Mouse (Mus musculus): Measurements from ENCODE around the gene Pip4k2c.

The Pip4k2c gene

GRCm38 (mm10) chr10:127189116-127189650 is 22.2 kb downstream of the Pip4k2c start:
- in situ Hi-C loops (cut with MboI), result no loop called here

DNA sequence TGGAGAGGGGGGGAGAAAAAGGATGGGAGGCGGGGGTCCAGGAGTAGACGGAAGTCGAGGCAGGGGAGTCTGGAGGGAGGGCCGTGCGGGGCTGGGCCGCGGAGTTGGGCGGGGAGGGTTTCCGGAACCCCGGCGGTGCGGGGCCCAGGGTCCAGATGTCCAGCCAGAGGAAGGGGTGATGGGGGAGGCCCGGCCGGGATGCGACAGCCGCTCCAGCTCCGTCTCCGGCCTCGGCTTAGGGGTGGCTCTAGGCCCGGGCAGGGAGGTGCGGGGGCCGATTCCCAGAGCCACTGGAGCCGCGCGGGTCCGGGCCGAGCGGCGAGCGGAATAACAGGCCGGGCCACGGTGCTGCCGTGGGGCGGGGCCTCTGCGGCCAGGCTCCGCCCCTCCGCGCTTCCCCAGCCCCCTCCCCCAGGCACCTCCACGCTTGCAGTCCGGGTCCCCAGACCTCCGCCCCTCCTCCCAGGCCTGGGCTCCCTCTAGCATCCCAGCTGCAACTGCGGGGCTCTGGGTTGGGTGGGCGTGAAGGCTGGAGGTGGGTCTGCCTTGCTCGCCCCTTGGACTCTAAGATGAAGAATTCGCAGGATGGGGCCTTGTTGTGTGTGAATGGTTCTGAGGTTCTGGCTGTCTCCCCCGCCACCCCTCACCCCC is 22.8 kb downstream of the Pip4k2c start:
- in situ Hi-C loops (cut with MboI), result no loop called here

- in situ Hi-C loops (cut with MboI), result no loop called here
Measured at GRCm38 (mm10) chr10:127188079-127188453, 23.3 kb downstream of the Pip4k2c start.

DNA sequence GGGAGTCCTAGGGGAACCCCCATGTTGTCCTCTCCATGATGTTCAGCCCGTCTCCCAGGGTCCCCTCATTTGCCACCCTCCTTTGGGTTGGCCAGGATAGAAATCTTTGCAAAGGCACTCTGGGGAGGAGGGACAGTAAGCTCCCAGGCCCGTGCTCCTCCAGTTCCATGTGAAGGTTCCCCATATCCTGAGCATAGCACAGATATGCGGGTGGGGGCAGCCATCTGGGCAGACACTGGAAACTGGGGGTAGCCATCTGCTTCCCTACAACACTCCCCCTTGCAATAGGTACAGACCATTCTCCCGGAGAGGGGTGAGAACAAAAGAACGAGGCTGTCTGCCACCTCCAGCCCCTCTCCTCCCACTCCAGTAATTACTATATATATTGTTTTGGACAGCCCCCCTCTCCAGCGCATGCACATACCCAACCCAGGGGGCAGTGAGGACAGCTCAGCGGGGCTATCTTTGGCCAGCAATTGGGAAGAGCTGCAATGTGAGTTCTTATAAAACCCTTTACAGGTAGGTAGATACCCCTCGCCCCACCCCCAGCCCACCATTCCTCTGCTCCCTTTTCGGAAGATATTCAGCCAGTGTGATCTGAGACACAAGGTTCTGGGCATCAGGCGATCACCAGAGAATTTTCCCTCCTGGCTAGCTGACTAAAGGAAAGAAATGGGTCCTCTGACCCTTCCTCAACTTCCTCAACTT is 23.9 kb downstream of the Pip4k2c start:
- in situ Hi-C loops (cut with MboI), result no loop called here

GRCm38 (mm10) chr10:127186451-127186850 is 24.9 kb downstream of the Pip4k2c start:
- in situ Hi-C loops (cut with MboI), result no loop called here

DNA sequence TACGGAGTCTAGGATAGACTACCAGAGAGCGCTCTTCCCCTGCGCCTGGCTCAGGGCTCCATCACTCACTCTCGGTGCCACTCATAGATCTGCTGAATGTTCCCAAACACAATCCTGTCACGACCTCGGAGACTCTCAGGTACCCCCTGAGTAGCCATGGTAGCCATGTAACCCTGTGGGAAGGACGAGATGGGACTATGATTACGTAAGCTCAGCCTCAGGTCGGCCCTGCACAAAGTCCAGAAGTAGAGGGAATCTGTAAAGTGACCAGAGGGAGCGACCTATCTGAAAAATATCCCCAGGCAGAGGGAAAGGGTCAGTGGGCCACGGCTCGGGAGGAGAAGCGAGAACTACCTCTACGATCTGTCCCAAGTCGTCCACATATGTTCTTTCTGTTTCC is 25.9 kb downstream of the Pip4k2c start:
- in situ Hi-C loops (cut with MboI), result no loop called here

DNA sequence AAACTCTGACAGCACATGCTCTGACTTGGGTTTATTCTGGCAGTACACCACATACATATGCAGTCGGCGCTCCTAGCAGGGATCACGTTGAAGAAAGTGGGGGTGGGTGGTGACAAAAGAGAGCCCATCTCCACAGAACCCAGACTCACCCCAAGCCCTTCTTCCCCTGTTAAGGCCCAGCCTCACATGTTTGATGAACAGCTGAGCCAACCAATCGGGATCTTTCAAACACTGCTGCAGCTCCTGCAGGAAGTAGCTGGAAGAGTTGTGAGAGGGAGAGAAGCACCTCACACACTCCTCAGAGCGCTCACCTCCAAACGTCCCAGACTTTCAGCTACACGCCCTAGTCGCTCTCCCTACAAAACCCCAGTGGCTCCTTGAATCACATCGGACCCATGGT is 26.3 kb downstream of the Pip4k2c start:
- in situ Hi-C loops (cut with MboI), result no loop called here

GRCm38 (mm10) chr10:127183759-127184158 is 27.6 kb downstream of the Pip4k2c start:
- in situ Hi-C loops (cut with MboI), result no loop called here

DNA sequence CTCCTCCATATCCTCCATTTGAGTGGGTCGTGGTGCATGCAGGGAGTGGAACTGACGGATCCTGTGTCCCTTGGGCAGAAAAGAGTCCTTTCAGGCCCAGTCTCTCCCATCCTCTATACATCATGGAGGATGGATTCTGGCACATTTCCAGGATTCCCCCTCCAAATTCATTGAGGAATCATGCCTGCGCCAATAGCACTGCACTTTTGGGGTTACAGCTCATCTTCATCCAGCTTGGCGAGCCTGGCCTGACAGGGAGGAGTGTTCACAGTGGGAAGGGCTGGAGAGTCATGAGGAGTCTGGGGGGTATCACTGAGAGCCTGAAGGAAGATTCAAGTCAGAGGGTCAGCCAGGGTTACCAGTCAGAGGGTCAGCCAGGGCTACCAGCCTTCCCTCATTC is 28.8 kb downstream of the Pip4k2c start:
- in situ Hi-C loops (cut with MboI), result no loop called here

DNA sequence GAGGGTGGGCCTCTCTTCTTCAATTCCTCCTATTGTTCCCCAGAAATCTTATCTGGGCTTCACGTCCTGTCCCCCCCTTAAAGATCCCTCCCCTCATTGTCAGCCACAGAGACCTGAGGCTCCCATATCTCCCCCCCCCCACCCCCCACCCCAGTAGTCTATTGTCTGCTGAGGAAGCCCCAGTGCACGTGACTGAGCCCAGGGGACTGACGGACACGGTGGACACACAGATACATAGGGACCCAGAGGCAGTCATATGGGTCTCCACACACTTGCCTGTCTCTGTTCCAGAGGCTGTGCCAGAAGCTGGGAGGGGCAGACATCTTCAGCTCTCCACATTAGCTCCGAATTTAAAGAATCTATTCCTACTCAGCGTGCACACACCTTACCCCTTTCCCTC is 29.8 kb downstream of the Pip4k2c start:
- in situ Hi-C loops (cut with MboI), result no loop called here

GRCm38 (mm10) chr10:127180695-127181047 is 30.7 kb downstream of the Pip4k2c start:
- in situ Hi-C loops (cut with MboI), result no loop called here

GRCm38 (mm10) chr10:127179871-127180694 is 31.3 kb downstream of the Pip4k2c start, which contains the start of gene Slc26a10:
Gene Slc26a10 (minus strand): TSS chr10:127180645.
- in situ Hi-C loops (cut with MboI), result loop anchor here (10.0 kb wide), 1 partner anchor 45 kb away; no protein-coding TSS in a partner anchor

DNA sequence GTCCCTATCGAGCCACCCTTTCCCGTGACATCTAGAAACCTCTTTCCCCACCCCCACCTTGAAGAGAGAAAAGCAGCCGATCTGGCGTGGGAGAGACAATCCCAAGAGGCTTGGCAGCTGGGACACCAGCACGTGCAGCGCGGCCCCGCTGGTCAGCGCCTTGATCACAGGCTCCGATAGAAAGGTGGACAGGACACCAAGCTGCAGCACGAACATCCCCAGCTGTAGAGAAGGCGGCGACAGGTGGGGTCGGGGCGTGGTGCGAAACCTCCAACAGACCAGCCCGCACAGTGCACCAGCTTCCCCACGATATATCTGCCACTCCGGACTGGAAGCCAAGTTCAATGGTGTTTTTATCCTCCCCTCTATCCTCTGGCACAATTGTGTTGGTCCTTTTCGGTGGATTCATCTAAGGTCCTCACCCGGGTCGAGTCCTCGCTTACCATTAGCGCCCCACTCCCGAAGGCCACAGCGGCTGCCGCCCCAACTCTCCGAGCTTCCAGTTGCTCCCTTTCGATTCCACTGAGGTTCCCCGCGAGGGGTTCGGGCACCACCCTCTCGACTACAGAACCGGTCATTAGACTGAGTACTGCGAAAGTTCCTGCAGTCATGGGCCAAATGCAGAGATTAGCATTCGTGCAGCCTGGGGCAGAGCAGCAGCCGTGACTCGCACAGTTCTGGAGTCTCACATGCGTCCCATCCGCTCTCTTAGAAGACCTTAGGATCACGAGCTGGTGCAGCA is 32.9 kb downstream of the Pip4k2c start:
- in situ Hi-C loops (cut with MboI), result loop anchor here (10.0 kb wide), 1 partner anchor 46 kb away; no protein-coding TSS in a partner anchor

DNA sequence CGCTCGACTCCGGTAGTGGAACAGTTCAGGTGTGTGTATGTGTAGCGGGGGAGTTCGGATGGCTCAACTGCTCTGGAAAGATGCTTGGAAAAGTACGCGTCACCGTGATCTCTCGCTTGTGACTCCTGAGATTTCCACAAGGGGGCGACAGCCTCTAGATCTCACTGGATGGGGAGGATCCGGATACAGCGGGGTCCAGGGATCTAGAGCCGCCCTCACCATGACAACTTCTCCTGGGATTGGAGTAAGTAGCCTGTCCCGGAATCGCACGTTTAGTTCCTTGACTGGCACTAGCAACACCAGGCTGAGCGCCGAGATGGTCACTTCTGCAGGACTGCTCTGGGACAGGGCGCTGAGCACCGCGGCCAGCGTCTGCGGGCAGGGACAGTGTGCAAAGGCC is 33.7 kb downstream of the Pip4k2c start:
- in situ Hi-C loops (cut with MboI), result loop anchor here (10.0 kb wide), 1 partner anchor 47 kb away; no protein-coding TSS in a partner anchor

DNA sequence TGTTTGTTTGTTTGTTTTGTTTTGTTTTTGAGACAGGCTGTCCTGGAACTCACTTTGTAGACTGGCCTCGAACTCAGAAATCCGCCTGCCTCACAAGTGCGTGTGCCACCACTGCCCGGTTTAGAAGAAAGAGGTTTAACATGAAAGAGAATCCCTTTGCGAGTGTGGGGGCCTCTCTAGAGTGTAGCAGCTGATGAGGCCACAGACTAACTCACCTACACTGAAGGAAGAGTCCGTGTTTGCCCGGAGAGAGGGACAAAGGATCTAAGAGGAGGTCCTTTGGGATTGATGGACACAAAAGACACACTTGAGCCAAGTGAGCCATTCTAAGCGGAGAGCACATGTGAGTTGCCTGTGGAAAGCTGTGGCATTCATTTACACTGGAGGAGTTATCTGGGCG is 34.1 kb downstream of the Pip4k2c start:
- in situ Hi-C loops (cut with MboI), result loop anchor here (10.0 kb wide), 1 partner anchor 48 kb away; no protein-coding TSS in a partner anchor

DNA sequence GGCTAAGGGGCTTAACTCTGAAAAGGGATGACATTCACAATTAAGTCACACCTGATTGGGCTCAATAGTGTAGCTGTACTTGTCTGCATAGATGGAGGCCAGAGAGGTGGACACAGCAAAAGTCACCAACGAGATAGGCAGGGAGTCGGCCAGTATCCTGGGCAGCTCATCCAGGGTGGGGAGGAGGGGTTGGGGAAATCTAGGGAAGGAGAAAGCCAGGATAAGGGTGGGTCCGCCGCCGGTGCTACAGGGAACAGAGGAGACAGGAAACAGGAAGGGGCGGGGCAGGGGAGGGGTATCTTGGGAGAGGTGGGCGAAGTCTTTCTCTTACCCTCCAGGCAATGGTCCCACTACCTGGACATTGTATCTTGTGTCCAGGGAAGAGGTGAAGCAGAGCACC is 34.6 kb downstream of the Pip4k2c start:
- in situ Hi-C loops (cut with MboI), result loop anchor here (10.0 kb wide), 1 partner anchor 48 kb away; no protein-coding TSS in a partner anchor

DNA sequence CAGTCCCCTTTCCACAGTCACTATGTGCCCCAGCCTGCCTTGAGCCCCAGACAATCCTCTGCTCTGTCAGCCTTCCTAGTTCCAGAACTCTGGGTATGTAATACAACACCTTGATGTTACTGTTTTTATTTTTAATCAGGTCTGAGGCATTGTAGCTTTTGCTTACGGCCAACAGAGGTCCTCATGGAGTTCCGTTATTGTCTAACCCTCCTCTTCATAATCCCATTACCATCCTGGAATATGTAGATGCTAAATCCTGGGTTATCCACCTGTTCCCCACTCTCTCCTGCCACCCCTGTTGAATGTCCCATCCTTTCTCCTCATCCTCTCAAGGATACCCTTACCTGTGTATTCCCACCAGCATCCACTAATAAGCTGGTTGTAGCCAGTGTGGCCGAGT is 35.2 kb downstream of the Pip4k2c start:
- in situ Hi-C loops (cut with MboI), result loop anchor here (10.0 kb wide), 1 partner anchor 49 kb away; no protein-coding TSS in a partner anchor

GRCm38 (mm10) chr10:127174170-127174569 is 37.2 kb downstream of the Pip4k2c start:
- in situ Hi-C loops (cut with MboI), result loop anchor here (5.0 to 10.0 kb wide), 2 partner anchors 42 to 51 kb away; no protein-coding TSS in a partner anchor

DNA sequence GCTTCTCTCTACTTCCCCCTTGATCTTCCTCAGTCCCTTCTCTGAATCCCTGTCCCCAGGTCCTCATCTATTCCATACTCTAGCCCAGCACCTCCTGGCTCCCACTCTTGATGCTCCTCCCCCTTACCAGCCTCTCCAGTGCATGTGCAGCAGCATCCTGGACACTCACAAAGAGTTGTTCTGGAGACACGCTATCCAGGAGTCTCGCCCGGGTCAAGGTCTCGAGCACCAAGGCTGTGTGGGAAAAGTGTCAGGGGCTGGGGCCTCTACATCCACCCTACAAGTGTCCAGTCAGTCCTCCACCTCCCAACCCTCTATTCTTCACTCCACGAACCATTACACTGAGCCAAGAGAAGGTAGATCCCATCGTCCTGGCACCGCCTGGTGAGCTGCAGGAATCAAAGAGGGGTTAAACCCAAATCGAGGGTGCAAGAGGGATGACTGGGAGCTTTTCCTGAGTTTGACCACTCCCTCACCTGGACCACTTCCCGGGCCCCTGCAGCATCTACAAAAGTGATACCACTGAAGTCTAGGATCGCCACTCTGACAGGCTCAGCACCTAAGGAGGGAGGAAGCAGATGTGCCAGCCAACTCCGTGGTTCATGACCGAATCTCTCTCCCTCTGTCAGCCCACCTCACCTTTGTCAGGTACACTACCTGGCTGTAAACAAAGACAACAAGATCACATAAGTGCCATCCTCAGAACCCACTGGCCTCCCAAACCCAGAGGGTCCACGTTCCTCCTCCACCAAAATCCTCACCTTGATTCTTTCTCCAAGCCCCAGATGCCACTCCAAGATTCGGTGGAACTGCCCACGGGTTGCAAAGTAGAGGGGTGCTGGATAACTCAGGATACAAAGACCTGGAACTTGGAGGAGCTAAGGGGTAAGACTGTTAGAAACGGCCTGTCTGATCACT is 38.0 kb downstream of the Pip4k2c start:
- in situ Hi-C loops (cut with MboI), result loop anchor here (5.0 to 10.0 kb wide), 2 partner anchors 41 to 51 kb away; no protein-coding TSS in a partner anchor

DNA sequence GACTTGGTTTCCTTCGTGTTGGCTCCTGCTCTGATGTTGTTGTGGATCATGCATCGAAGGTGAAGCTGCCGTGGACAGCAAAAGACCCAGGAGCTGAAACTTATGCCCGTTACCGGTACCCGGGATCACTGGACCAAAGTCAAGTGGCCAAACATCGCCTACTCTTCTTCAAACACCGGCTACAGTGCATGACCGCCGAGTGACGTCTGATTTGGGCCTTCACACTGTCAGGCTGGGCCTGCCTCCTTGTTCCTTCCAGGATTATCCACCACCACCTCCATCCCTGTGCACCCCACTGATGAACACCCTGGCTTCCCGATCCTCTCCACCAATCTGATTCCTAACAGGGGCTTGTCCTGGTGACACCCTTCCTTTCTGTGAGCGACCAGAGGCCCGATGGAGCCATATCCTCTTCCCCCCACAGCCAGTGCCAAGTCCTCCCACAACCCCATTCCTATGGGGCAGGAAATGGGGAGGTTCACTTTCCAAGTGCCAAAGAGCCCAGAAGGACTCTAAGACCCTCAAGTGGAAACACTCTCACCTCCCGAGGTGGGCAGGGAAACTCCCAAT is 39.7 kb downstream of the Pip4k2c start:
- in situ Hi-C loops (cut with MboI), result loop anchor here (5.0 to 10.0 kb wide), 2 partner anchors 39 to 53 kb away; no protein-coding TSS in a partner anchor
